Mouse (Mus musculus) intestine, embryonic 15.5 days (tissue): ENCODE results near the gene Pon3. TPM values are rescaled to one million over a fixed set of nuclear protein-coding genes. Genes with fewer than 3 reads are reported as not detected.
"Not testable (repeated sequence)": the region's sequence is repeated elsewhere in the genome, so short reads cannot be mapped to it uniquely, and the experiment has no call there.

Experiments used
- ATAC-seq: fragments of 200-750 bp; cut with Nextera tagmentation; 2 replicates; pipeline ENCODE4 v1.8.0; 2017; ENCODE audit warnings: moderate TSS enrichment, moderate library complexity
- H3K27ac ChIP-seq: fragments of 300-500 bp; sonication (generic); 2 replicates; pipeline ENCODE4 v1.5.1; 2015; ENCODE audit warnings: mild to moderate bottlenecking, inconsistent platforms
- H3K27me3 ChIP-seq: fragments of 300-500 bp; sonication (generic); replicated peaks from 2 replicates; pipeline ENCODE4 v1.6.1; 2015; ENCODE audit warnings: inconsistent platforms
- H3K36me3 ChIP-seq: fragments of 300-500 bp; sonication (generic); 2 replicates; pipeline ENCODE4 v1.6.1; 2015; ENCODE audit warnings: inconsistent platforms
- H3K4me1 ChIP-seq: fragments of 300-500 bp; sonication (generic); replicated peaks from 2 replicates; pipeline ENCODE4 v1.6.1; 2015; ENCODE audit warnings: inconsistent platforms
- H3K4me2 ChIP-seq: fragments of 300-500 bp; sonication (generic); replicated peaks from 2 replicates; pipeline ENCODE4 v1.6.1; 2015; ENCODE audit warnings: mild to moderate bottlenecking, inconsistent platforms
- H3K4me3 ChIP-seq: fragments of 300-500 bp; sonication (generic); replicated peaks from 2 replicates; pipeline ENCODE4 v1.5.1; 2015; ENCODE audit warnings: inconsistent platforms
- H3K9ac ChIP-seq: fragments of 300-500 bp; sonication (generic); 2 replicates; pipeline ENCODE4 v1.6.1; 2015; ENCODE audit warnings: inconsistent platforms
- H3K9me3 ChIP-seq: fragments of 300-500 bp; sonication (generic); 2 replicates; pipeline ENCODE4 v1.6.1; 2016; ENCODE audit warnings: inconsistent platforms
- WGBS: fragments of 180-500 bp; shearing (Covaris S2); methylation state at CpG from one replicate; pipeline ENCODE4 v1.1.7; 2015; 5-methylcytosine and 5-hydroxymethylcytosine counted together
- polyA plus RNA-seq: library from polyadenylated mRNA; unstranded; fragments of >200 nt; fragmentation: Nextera tagmentation; extraction: Ambion mirVana; gene quantifications from 2 replicates; pipeline ENCODE4 v1.2.1, GENCODE M21; 2015

Pon3 gene
- polyA plus RNA-seq, 1 experiment from 2014 or later: 22.4 TPM

- WGBS: 86% methylated on average over 8 of the region's 8 CpGs
- no peaks in the 10 kb centered on the region for H3K27me3 ChIP-seq
- H3K4me1 ChIP-seq: no peaks in the 10 kb centered on the region
- ATAC-seq: no peak
- no peaks in the 10 kb centered on the region for H3K9me3 ChIP-seq
- no peak overlapping the region for H3K9ac ChIP-seq
- no peak overlapping the region for H3K4me2 ChIP-seq
- H3K27ac ChIP-seq: no peak overlapping the region
- H3K4me3 ChIP-seq: no peak overlapping the region
- no peaks in the 10 kb centered on the region for H3K36me3 ChIP-seq
Measured at GRCm38 (mm10) chr6:5236843-5237371, 19.2 kb downstream of the Pon3 start.

DNA sequence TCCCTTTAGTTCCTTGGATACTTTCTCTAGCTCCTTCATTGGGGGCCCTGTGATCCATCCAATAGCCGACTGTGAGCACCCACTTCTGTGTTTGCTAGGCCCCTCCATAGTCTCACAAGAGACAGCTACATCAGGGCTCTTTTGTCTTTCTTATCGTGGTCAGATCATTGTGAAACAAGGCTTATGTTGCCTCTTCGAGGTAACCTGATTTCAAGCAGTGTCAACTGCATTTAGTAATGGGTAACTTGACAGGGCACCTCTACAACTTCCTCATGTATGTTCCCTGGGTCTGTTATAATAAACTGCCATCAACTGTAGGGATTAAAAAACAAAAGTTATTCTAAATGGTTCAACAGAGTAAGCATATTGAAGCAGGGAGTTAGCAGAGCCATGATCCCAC lies 21.5 kb downstream of the Pon3 start:
- H3K27ac ChIP-seq: no peak overlapping the region
- no peaks in the 10 kb centered on the region for H3K9me3 ChIP-seq
- no peak overlapping the region for H3K4me2 ChIP-seq
- ATAC-seq: no peak
- H3K4me3 ChIP-seq: no peak overlapping the region
- H3K36me3 ChIP-seq: no peaks in the 10 kb centered on the region
- H3K4me1 ChIP-seq: no peaks in the 10 kb centered on the region
- 69% methylated on average over 3 of the region's 3 CpGs for WGBS
- no peak overlapping the region for H3K9ac ChIP-seq
- no peaks in the 10 kb centered on the region for H3K27me3 ChIP-seq

DNA sequence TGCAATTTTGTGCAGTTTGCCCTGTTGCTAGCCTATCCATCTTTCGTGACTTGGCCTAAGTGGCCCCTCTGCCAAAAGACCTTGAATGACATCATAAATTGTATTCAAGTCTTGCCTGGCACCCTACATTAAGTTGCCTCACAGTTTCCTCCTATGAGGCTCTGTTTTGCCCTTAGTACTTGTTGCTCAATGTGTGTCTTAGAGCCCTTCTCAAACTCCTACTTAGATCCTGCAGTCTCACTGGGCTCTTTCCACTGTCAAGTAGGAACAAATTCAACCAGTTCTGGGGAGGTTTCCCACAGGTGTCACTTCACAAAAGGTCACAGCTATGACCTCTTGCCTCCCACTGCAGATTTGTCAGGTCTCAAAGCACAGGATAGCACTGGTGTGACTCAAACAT lies 22.3 kb downstream of the Pon3 start:
- Histone ChIP-seq H3K4me1 (no peaks in the 10 kb centered on the region), H3K4me2 (no peak overlapping the region), H3K27me3 (no peaks in the 10 kb centered on the region), H3K27ac (no peak overlapping the region), H3K9ac (no peak overlapping the region), H3K9me3 (no peaks in the 10 kb centered on the region), H3K4me3 (no peak overlapping the region), H3K36me3 (no peaks in the 10 kb centered on the region)
- ATAC-seq: no peak
- WGBS: 85% methylated on average over 1 of the region's 1 CpGs

- WGBS: 91% methylated on average over 4 of the region's 4 CpGs
- no peak for ATAC-seq
Measured at GRCm38 (mm10) chr6:5232022-5232421, 24.1 kb downstream of the Pon3 start.

DNA sequence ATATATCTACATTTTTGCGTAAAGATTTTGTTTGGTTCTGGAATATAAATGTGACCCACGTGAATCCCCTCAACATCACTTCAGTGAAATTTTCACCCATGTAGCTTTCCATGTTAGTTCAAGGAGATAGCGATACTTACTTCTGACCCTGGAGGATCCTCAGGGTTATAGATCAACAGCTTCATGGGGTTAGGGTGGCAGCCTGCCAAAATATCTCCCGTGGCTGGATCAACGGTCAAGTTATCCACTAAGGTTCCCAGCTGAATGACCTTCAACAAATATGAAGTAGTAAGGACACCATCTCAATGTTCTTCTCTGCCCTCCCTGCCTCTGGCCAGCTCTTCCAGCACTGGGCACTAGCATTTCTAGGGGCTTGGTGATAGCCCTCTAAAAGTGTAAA lies 25.8 kb downstream of the Pon3 start:
- no peaks in the 10 kb centered on the region for H3K4me1 ChIP-seq
- no peak for ATAC-seq
- H3K27me3 ChIP-seq: no peaks in the 10 kb centered on the region
- H3K36me3 ChIP-seq: no peaks in the 10 kb centered on the region
- H3K4me2 ChIP-seq: no peak overlapping the region
- WGBS: 82% methylated on average over 5 of the region's 5 CpGs
- H3K27ac ChIP-seq: no peak overlapping the region
- H3K4me3 ChIP-seq: no peak overlapping the region
- no peak overlapping the region for H3K9ac ChIP-seq
- H3K9me3 ChIP-seq: no peaks in the 10 kb centered on the region

More at GRCm38 (mm10) chr6:5232022-5232421, 24.1 kb downstream of the Pon3 start:
- H3K4me1 ChIP-seq: no peaks in the 10 kb centered on the region
- no peaks in the 10 kb centered on the region for H3K9me3 ChIP-seq
- no peak overlapping the region for H3K4me2 ChIP-seq
- no peak overlapping the region for H3K4me3 ChIP-seq
- H3K9ac ChIP-seq: no peak overlapping the region
- H3K27ac ChIP-seq: no peak overlapping the region
- H3K36me3 ChIP-seq: no peaks in the 10 kb centered on the region
- H3K27me3 ChIP-seq: no peaks in the 10 kb centered on the region

DNA sequence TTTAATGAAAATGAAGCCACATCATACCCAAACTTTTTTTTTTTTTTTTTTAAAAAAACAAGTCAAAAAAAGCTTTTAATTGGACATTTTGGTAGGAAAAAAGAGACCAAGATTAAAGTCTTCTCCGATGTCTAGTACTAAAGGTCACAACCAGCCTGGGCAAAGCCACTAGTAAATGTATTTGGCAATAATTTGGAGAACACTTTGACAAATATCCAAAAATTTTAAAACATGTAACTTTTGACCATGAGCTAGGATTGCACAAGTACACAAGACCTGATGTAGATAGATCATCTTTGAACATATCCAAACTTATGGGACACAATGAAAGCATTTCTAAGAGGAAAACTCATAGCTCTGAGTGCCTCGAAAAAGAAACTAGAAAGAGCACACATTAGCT lies 32.5 kb downstream of the Pon3 start:
- not testable (repeated sequence) for H3K4me3 ChIP-seq, H3K9ac ChIP-seq, ATAC-seq, H3K27me3 ChIP-seq, H3K4me2 ChIP-seq, H3K27ac ChIP-seq, H3K9me3 ChIP-seq, H3K36me3 ChIP-seq, H3K4me1 ChIP-seq
- 89% methylated on average over 2 of the region's 2 CpGs for WGBS

GRCm38 (mm10) chr6:5222080-5222479 lies 34.0 kb downstream of the Pon3 start:
- H3K4me3 ChIP-seq: no peak overlapping the region
- no peak for ATAC-seq
- no peaks in the 10 kb centered on the region for H3K9me3 ChIP-seq
- H3K9ac ChIP-seq: no peak overlapping the region
- no peaks in the 10 kb centered on the region for H3K4me1 ChIP-seq
- H3K27me3 ChIP-seq: no peaks in the 10 kb centered on the region
- no peaks in the 10 kb centered on the region for H3K36me3 ChIP-seq
- H3K27ac ChIP-seq: no peak overlapping the region
- H3K4me2 ChIP-seq: no peak overlapping the region
- WGBS: 70% methylated on average over 3 of the region's 3 CpGs

DNA sequence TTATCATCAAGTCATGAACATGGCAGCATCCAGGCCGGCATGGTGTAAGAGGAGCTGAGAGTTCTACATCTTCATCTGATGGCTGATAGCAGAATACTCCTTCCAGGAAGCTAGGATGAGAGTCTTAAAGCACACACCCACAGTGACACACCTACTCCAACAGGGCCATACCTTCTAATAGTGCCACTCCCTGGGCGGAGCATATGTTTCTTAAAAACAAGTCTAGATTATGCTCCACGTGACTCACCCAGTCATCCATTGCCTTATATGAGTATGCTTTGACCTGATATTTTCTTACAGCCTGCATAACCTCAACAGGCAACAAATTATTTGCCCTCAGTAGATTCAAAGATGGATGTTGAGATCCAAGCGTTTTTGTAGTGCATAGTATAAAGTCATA lies 37.9 kb downstream of the Pon3 start:
- 90% methylated on average over 4 of the region's 4 CpGs for WGBS
- no peaks in the 10 kb centered on the region for H3K27me3 ChIP-seq
- no peak for ATAC-seq
- H3K9me3 ChIP-seq: no peaks in the 10 kb centered on the region
- H3K4me2 ChIP-seq: no peak overlapping the region
- H3K4me1 ChIP-seq: no peaks in the 10 kb centered on the region
- no peaks in the 10 kb centered on the region for H3K36me3 ChIP-seq
- H3K4me3 ChIP-seq: no peak overlapping the region
- H3K27ac ChIP-seq: no peak overlapping the region
- no peak overlapping the region for H3K9ac ChIP-seq

GRCm38 (mm10) chr6:5207817-5208216 lies 48.3 kb downstream of the Pon3 start:
- Histone ChIP-seq H3K9me3 (no peaks in the 10 kb centered on the region), H3K9ac (no peak overlapping the region), H3K27ac (no peak overlapping the region), H3K4me3 (no peak overlapping the region), H3K36me3 (no peaks in the 10 kb centered on the region), H3K4me1 (no peaks in the 10 kb centered on the region), H3K27me3 (no peaks in the 10 kb centered on the region), H3K4me2 (no peak overlapping the region)
- 71% methylated on average over 2 of the region's 2 CpGs for WGBS
- no peak for ATAC-seq

- no peaks in the 10 kb centered on the region for H3K4me1 ChIP-seq
- ATAC-seq: no peak
- H3K4me3 ChIP-seq: no peak overlapping the region
- WGBS: 77% methylated on average over 3 of the region's 3 CpGs
- no peaks in the 10 kb centered on the region for H3K27me3 ChIP-seq
- H3K9ac ChIP-seq: no peak overlapping the region
- no peak overlapping the region for H3K27ac ChIP-seq
- no peak overlapping the region for H3K4me2 ChIP-seq
- H3K36me3 ChIP-seq: no peaks in the 10 kb centered on the region
- H3K9me3 ChIP-seq: no peaks in the 10 kb centered on the region
Measured at GRCm38 (mm10) chr6:5199916-5200315, 56.2 kb downstream of the Pon3 start.

GRCm38 (mm10) chr6:5199376-5199905 lies 56.6 kb downstream of the Pon3 start:
- ATAC-seq: no peak
- Histone ChIP-seq H3K4me3 (no peak overlapping the region), H3K27ac (no peak overlapping the region), H3K36me3 (no peaks in the 10 kb centered on the region), H3K27me3 (no peaks in the 10 kb centered on the region), H3K9me3 (no peaks in the 10 kb centered on the region), H3K4me1 (no peaks in the 10 kb centered on the region), H3K4me2 (no peak overlapping the region), H3K9ac (no peak overlapping the region)
- 86% methylated on average over 8 of the region's 8 CpGs for WGBS

DNA sequence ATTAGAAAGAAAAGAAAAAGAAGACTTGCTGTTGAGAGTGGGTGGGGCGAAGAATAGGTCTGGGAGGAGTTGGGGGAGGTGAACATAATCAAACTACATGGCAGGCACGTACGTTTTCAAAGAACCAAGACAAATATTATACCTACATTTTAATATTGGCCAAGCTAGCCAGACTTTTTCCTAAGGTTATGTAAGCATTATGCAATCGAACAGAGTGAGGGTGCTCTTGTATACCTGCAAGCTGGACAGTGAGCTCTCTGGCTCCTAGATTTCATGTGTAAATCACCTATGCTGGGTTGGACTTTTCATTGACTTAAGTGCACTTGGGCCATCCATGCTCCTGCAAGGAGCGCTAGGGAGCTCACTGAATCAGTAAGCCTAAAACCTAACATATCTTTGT lies 57.5 kb downstream of the Pon3 start:
- H3K9ac ChIP-seq: no peak overlapping the region
- H3K9me3 ChIP-seq: no peaks in the 10 kb centered on the region
- H3K27me3 ChIP-seq: no peaks in the 10 kb centered on the region
- 92% methylated on average over 5 of the region's 5 CpGs for WGBS
- no peaks in the 10 kb centered on the region for H3K4me1 ChIP-seq
- ATAC-seq: no peak
- no peak overlapping the region for H3K27ac ChIP-seq
- no peak overlapping the region for H3K4me2 ChIP-seq
- no peaks in the 10 kb centered on the region for H3K36me3 ChIP-seq
- H3K4me3 ChIP-seq: no peak overlapping the region

DNA sequence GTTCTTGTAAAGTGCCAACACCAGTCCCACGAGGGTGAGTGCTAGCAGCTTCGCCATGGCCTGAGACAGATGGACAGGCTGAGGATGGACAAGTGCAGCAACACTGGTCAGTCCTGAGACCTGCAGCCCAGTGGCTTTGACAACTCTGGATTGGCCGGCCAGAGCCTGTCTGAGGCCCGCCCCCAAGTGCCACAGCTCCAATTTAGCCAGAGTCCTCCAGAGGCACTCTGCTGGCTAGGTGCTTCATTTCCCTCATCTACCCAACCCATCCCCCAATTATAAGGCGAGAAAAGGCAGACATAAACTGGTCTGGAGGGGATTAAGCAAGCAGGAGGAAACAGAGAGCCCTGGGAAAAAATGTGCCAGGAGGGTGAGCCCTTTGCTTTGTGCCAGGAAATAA lies 62.4 kb downstream of the Pon3 start, which contains the start of gene Pon1:
Gene Pon1 (minus strand): TSS at position 254 of the 400 bp plus-strand sequence.
- H3K27ac ChIP-seq: no peak within 1 kb of the TSS
- H3K9me3 ChIP-seq: no peaks in the 10 kb centered on the region
- no peak within 1 kb of the TSS for H3K9ac ChIP-seq
- no peaks in the 10 kb centered on the region for H3K4me1 ChIP-seq
- no peak within 1 kb of the TSS for H3K4me3 ChIP-seq
- no peaks in the 10 kb centered on the region for H3K36me3 ChIP-seq
- H3K4me2 ChIP-seq: no peak within 1 kb of the TSS
- 48% methylated on average over 5 of the region's 5 CpGs for WGBS
- H3K27me3 ChIP-seq: no peaks in the 10 kb centered on the region
- no peak for ATAC-seq
